Mouse (Mus musculus) megakaryocyte, embryonic 14.5 days (primary cell): ENCODE results near the gene Telo2.

ENCODE experiments used
- FLI1 ChIP-seq: IDR thresholded peaks from 2 replicates; pipeline ENCODE4 v1.6.1; 2012; ENCODE audit warnings: low read length, inconsistent platforms, mixed read lengths
- GATA1 ChIP-seq: IDR thresholded peaks from 3 replicates; pipeline ENCODE4 v1.6.1; 2012; ENCODE audit warnings: mixed read lengths, low read length, inconsistent platforms, borderline replicate concordance

DNA sequence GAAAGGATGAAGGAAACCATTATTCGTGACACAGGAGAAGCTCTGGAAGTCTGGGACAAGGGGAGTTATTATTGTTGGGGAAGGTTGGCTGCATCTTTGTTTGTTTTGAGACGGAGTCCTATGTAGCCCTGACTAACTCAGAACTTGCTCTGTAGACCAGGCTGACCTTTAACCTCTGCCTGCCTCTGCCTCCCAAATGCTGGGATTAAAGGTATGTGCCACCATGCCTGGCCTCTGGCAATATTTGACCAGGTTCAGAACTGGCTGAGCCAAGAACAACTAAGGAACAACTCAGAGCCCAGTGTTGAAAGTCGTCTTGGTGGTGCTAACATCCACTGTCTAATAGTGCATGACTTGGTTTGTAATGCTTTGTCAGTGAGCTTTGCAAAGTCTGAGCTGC, 50.6 kb downstream of the Telo2 start:
- TF ChIP-seq GATA1 (no peak), FLI1 (no peak)
